Comparison of ENCODE assay signal across 22 mouse cellular contexts in genomic region chr2:139312053-139312452, GRCm38 (mm10).
DNase-seq lines count a peak whose midpoint lies in the region; ATAC-seq and TF ChIP-seq lines count a peak whose summit lies in the region.
"Had no signal": no experiment of that assay in that cellular context is flagged by ENCODE, and none has a peak within 500 bp of the region (broad histone marks: within the 10 kb centered on the region; RNA-seq: fewer than 3 reads in every experiment).

No protein-coding gene starts in this region.

- no peak overlapping the region for H3K4me2 ChIP-seq in forebrain, embryonic 14.5 days (ENCODE audit: low read length)
- no peak overlapping the region for H3K4me2 ChIP-seq in hindbrain, postnatal 0 days (ENCODE audit: low read depth, low read length)
- H3K4me2 ChIP-seq: embryonic facial prominence, embryonic 12.5 days; heart, embryonic 12.5 days; midbrain, embryonic 11.5 days had no signal

- H3K4me3 ChIP-seq in forebrain, embryonic 14.5 days (ENCODE audit: low read depth, low read length), result no peak overlapping the region
- no peak overlapping the region for H3K4me3 ChIP-seq in forebrain, embryonic 10.5 days
- no peak overlapping the region for H3K4me3 ChIP-seq in hindbrain, postnatal 0 days (ENCODE audit: low read length)
- H3K4me3 ChIP-seq in hindbrain, embryonic 10.5 days, result no peak overlapping the region
- H3K4me3 ChIP-seq: embryonic facial prominence, embryonic 12.5 days; heart, adult 2 months; heart, embryonic 12.5 days had no signal

- H3K27me3 ChIP-seq in forebrain, embryonic 14.5 days (replicated peaks; ENCODE audit: control insufficient read depth, insufficient read depth, low read length), result no peaks in the 10 kb centered on the region
- no peaks in the 10 kb centered on the region for H3K27me3 ChIP-seq in forebrain, embryonic 10.5 days (ENCODE audit: poor library complexity, severe bottlenecking)
- H3K27me3 ChIP-seq in hindbrain, postnatal 0 days (ENCODE audit: insufficient read depth, low read length), result no peaks in the 10 kb centered on the region
- no peaks in the 10 kb centered on the region for H3K27me3 ChIP-seq in hindbrain, embryonic 10.5 days (ENCODE audit: insufficient read depth, poor library complexity, severe bottlenecking)
- H3K27me3 ChIP-seq: embryonic facial prominence, embryonic 12.5 days; heart, embryonic 12.5 days had no signal

- no peaks in the 10 kb centered on the region for H3K36me3 ChIP-seq in forebrain, embryonic 14.5 days (ENCODE audit: control insufficient read depth, insufficient read depth, low read length)
- H3K36me3 ChIP-seq in forebrain, embryonic 10.5 days (replicated peaks), result no peaks in the 10 kb centered on the region
- H3K36me3 ChIP-seq in hindbrain, postnatal 0 days (ENCODE audit: insufficient read depth, low read length), result no peaks in the 10 kb centered on the region
- H3K36me3 ChIP-seq in hindbrain, embryonic 10.5 days, result no peaks in the 10 kb centered on the region
- H3K36me3 ChIP-seq: embryonic facial prominence, embryonic 12.5 days; G1E; heart, embryonic 12.5 days had no signal

- no peak for TF ChIP-seq POLR2A in brain, embryonic 14.5 days (IDR thresholded peaks at IDR 0.05; ENCODE audit: borderline replicate concordance, extremely low read depth, insufficient read depth, insufficient read length, poor library complexity, severe bottlenecking)

- WGBS in forebrain, embryonic 14.5 days, result 79% methylated on average over 4 of the region's 4 CpGs
- 91% methylated on average over 4 of the region's 4 CpGs for WGBS in forebrain, embryonic 10.5 days
- WGBS in hindbrain, postnatal 0 days, result 63% methylated on average over 4 of the region's 4 CpGs
- WGBS in hindbrain, embryonic 10.5 days, result 91% methylated on average over 4 of the region's 4 CpGs

- TF ChIP-seq CTCF in hindbrain, postnatal 0 days (IDR thresholded peaks at IDR 0.05; ENCODE audit: low read depth), result no peak
- TF ChIP-seq CTCF in brain, embryonic 14.5 days (IDR thresholded peaks at IDR 0.05; ENCODE audit: borderline replicate concordance, extremely low read depth, insufficient read depth, insufficient read length), result no peak

- no peaks in the 10 kb centered on the region for H3K4me1 ChIP-seq in forebrain, embryonic 14.5 days (ENCODE audit: control insufficient read depth, insufficient read depth, low read length)
- no peaks in the 10 kb centered on the region for H3K4me1 ChIP-seq in forebrain, embryonic 10.5 days
- H3K4me1 ChIP-seq in hindbrain, postnatal 0 days (ENCODE audit: insufficient read depth, low read length), result no peaks in the 10 kb centered on the region
- no peaks in the 10 kb centered on the region for H3K4me1 ChIP-seq in hindbrain, embryonic 10.5 days (replicated peaks)
- H3K4me1 ChIP-seq: embryonic facial prominence, embryonic 12.5 days; heart, embryonic 12.5 days had no signal

- no peak overlapping the region for H3K9ac ChIP-seq in forebrain, embryonic 14.5 days (ENCODE audit: low read length)
- no peak overlapping the region for H3K9ac ChIP-seq in hindbrain, postnatal 0 days (replicated peaks; ENCODE audit: low read length)
- H3K9ac ChIP-seq: embryonic facial prominence, embryonic 12.5 days; heart, embryonic 12.5 days; liver, embryonic 14.5 days had no signal

- H3K27ac ChIP-seq in forebrain, embryonic 14.5 days (ENCODE audit: low read depth, low read length), result 0 out of 2 replicates have a peak overlapping the region, but pooled peaks have one; percentile 52
- H3K27ac ChIP-seq in forebrain, embryonic 10.5 days, result no peak overlapping the region
- peak overlapping the region; percentile 62 for H3K27ac ChIP-seq in hindbrain, postnatal 0 days
- H3K27ac ChIP-seq in hindbrain, embryonic 10.5 days, result no peak overlapping the region
- H3K27ac ChIP-seq: embryonic facial prominence, embryonic 12.5 days; heart, adult 2 months; liver, embryonic 14.5 days had no signal

- no peak for ATAC-seq in forebrain, embryonic 14.5 days
- no peak for ATAC-seq in hindbrain, postnatal 0 days
- ATAC-seq: intestine, postnatal 0 days had no signal

- no peaks in the 10 kb centered on the region for H3K9me3 ChIP-seq in forebrain, embryonic 14.5 days (replicated peaks; ENCODE audit: control insufficient read depth, low read length)
- H3K9me3 ChIP-seq in forebrain, embryonic 10.5 days, result no peaks in the 10 kb centered on the region
- no peaks in the 10 kb centered on the region for H3K9me3 ChIP-seq in hindbrain, postnatal 0 days (ENCODE audit: low read length)
- H3K9me3 ChIP-seq in hindbrain, embryonic 10.5 days, result no peaks in the 10 kb centered on the region
- H3K9me3 ChIP-seq: embryonic facial prominence, embryonic 12.5 days; G1E; heart, embryonic 12.5 days had no signal

- DNase-seq in cerebellum, adult 9-10 months, result peak; percentile 65
- DNase-seq in cerebellum, adult 8-10 months, result no peak
- peak; percentile 10 for DNase-seq in forebrain, embryonic 14.5 days (ENCODE audit: low spot score)
- no peak for DNase-seq in forebrain, embryonic 10.5 days (ENCODE audit: extremely low spot score, low spot score)
- peak; percentile 33 for DNase-seq in hindbrain, postnatal 0 days (ENCODE audit: low spot score)
- DNase-seq in hindbrain, embryonic 10.5 days (ENCODE audit: low spot score), result no peak
- peak; percentile 13 for DNase-seq in brain, embryonic 14.5 days (ENCODE audit: low read depth)
- DNase-seq: adrenal gland, adult 8-10 months; heart, adult 2 months; heart, postnatal 4 days; kidney, adult 9 months; kidney, postnatal 10 days; liver; lung, adult 2 months; thymus, adult 2 months; thymus, postnatal 36 days had no signal

Comparison
In these comparisons a context has a peak if more than half of its experiments do, and no peak if none do; other contexts are left out.
1. DNase-seq: peak in cerebellum, adult 9-10 months (single experiment), forebrain, embryonic 14.5 days (single experiment), hindbrain, postnatal 0 days (single experiment) and brain, embryonic 14.5 days (single experiment); none in cerebellum, adult 8-10 months (single experiment), forebrain, embryonic 10.5 days (single experiment) and hindbrain, embryonic 10.5 days (single experiment).
2. H3K27ac ChIP-seq: peak in forebrain, embryonic 14.5 days (single experiment) and hindbrain, postnatal 0 days (single experiment); none in forebrain, embryonic 10.5 days (single experiment) and hindbrain, embryonic 10.5 days (single experiment).